Mouse (Mus musculus): ENCODE measurements around the gene Mcf2l.

DNA sequence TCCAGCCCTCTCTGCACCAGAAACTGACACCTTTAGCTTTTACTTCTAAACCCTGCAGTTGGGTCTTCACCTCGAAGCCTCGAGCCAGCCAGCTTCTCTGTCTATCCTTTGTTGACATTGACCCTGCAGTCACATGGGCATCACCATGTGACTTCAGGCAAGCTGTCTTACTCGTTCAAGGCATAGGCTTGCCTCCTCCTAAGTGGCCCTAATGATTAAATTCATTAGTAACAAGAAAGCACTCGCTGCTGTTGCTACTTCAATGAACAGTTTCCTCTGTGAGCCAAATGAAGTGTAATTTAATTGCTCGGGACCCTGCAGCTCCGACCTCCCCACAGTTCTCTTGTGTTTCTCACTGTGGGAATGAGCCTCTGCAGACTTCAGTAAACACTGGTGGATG, 83.8 kb downstream of the Mcf2l start:
- no peak for TF ChIP-seq CTCF (IDR thresholded peaks at IDR 0.05)
- no peak for TF ChIP-seq POLR2A (IDR thresholded peaks at IDR 0.05; ENCODE audit: insufficient read depth, low read depth, low read length)

Data from heart, adult 2 months (tissue).